Mouse (Mus musculus): ENCODE measurements around the gene Srd5a3. TPM values are rescaled to one million over a fixed set of nuclear protein-coding genes. Genes with fewer than 3 reads are reported as not detected.

Gene Srd5a3
- polyA plus RNA-seq, 2 experiments, result 31.6 to 32.0 TPM

GRCm38 (mm10) chr5:76130292-76130691 lies 9.8 kb upstream of the Srd5a3 start:
- 44% methylated on average over 2 of the region's 2 CpGs for whole genome bisulfite sequencing

DNA sequence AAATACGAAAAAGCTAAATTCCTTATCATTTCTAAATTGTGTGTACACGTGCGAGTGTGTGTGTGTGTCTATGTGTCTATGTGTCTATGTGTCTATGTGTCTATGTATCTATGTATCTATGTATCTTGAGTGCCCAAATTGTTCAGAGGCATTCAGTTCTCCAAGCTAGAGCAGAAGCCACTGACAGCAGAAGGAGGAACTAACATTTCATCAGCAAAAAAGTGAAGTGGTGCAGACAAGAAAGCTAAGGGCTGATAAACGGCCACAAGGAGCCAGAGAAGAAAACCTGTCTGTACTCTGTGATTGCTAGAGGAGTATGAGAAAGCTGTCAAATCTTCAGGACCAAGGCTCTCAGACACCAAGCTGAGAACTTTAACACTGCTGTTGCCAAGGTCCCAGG lies 8.1 kb upstream of the Srd5a3 start:
- no peaks in the 10 kb centered on the region for H3K36me3 ChIP-seq (ENCODE audit: control insufficient read depth, insufficient read depth, low read length)
- H3K27ac ChIP-seq (replicated peaks; ENCODE audit: low read depth, low read length), result no peak overlapping the region
- DNase-seq (ENCODE audit: low spot score) (no peak), ATAC-seq (ENCODE audit: low FRiP score, low read depth) (no peak)
- H3K4me1 ChIP-seq (ENCODE audit: control insufficient read depth, insufficient read depth, low read length), result no peaks in the 10 kb centered on the region
- WGBS, result 86% methylated on average over 4 of the region's 4 CpGs
- H3K9me3 ChIP-seq (ENCODE audit: control insufficient read depth, low read length), result no peaks in the 10 kb centered on the region
- no peak overlapping the region for H3K4me2 ChIP-seq (replicated peaks; ENCODE audit: low read depth, low read length, severe bottlenecking)
- no peak overlapping the region for H3K9ac ChIP-seq (ENCODE audit: low read depth, low read length, severe bottlenecking)
- no peak for TF ChIP-seq POLR2A (IDR thresholded peaks at IDR 0.05; ENCODE audit: borderline replicate concordance, extremely low read depth, insufficient read depth, insufficient read length)
- no peak overlapping the region for H3K4me3 ChIP-seq (replicated peaks; ENCODE audit: low read length)
- H3K27me3 ChIP-seq (ENCODE audit: control insufficient read depth, insufficient read depth, low read length), result no peaks in the 10 kb centered on the region

More at GRCm38 (mm10) chr5:76130292-76130691, 9.8 kb upstream of the Srd5a3 start:
- no peak for TF ChIP-seq POLR2A (IDR thresholded peaks at IDR 0.05; ENCODE audit: borderline replicate concordance, extremely low read depth, insufficient read depth, insufficient read length)
- H3K9me3 ChIP-seq (ENCODE audit: control insufficient read depth, low read length), result no peaks in the 10 kb centered on the region
- H3K27ac ChIP-seq (replicated peaks; ENCODE audit: low read depth, low read length), result no peak overlapping the region
- ATAC-seq (ENCODE audit: low FRiP score, low read depth) (no peak), DNase-seq (ENCODE audit: low spot score) (peak; percentile 27)
- no peaks in the 10 kb centered on the region for H3K4me1 ChIP-seq (ENCODE audit: control insufficient read depth, insufficient read depth, low read length)
- H3K9ac ChIP-seq (ENCODE audit: low read depth, low read length, severe bottlenecking), result no peak overlapping the region
- H3K36me3 ChIP-seq (ENCODE audit: control insufficient read depth, insufficient read depth, low read length), result no peaks in the 10 kb centered on the region
- no peak overlapping the region for H3K4me2 ChIP-seq (replicated peaks; ENCODE audit: low read depth, low read length, severe bottlenecking)
- H3K4me3 ChIP-seq (replicated peaks; ENCODE audit: low read length), result no peak overlapping the region
- H3K27me3 ChIP-seq (ENCODE audit: control insufficient read depth, insufficient read depth, low read length), result no peaks in the 10 kb centered on the region

DNA sequence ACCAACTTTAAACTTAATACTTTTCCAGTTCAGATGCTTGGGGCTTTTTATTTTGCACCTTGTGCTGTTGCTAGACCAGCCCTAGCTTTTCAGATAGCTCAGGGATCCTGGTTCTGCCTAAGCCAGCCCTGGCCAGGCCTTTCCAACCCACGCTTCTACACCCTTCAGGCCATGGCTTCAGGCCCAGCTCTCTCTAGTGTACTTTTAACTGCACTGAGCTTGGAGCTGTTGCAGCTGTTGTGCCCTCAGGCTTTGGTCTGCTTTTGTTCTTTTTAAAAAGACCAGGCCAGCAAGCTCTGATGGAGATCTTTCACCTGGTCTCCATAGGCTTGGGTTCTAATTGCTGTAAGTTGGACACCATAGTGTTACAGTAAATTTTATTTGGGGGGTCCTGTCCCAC lies 4.4 kb upstream of the Srd5a3 start:
- no peaks in the 10 kb centered on the region for H3K9me3 ChIP-seq (ENCODE audit: control insufficient read depth, low read length)
- H3K27me3 ChIP-seq (ENCODE audit: control insufficient read depth, insufficient read depth, low read length), result no peaks in the 10 kb centered on the region
- H3K9ac ChIP-seq (ENCODE audit: low read depth, low read length, severe bottlenecking), result no peak overlapping the region
- no peak for TF ChIP-seq POLR2A (IDR thresholded peaks at IDR 0.05; ENCODE audit: borderline replicate concordance, extremely low read depth, insufficient read depth, insufficient read length)
- ATAC-seq (ENCODE audit: low FRiP score, low read depth), result no peak
- H3K4me1 ChIP-seq (ENCODE audit: control insufficient read depth, insufficient read depth, low read length), result peaks cover 6% of the 10 kb centered on the region; the same call in 1 of the 2 replicates
- H3K4me2 ChIP-seq (replicated peaks; ENCODE audit: low read depth, low read length, severe bottlenecking), result no peak overlapping the region
- 63% methylated on average over 1 of the region's 1 CpGs for WGBS
- DNase-seq (ENCODE audit: low spot score), result no peak
- H3K27ac ChIP-seq (replicated peaks; ENCODE audit: low read depth, low read length), result no peak overlapping the region
- H3K4me3 ChIP-seq (replicated peaks; ENCODE audit: low read length), result no peak overlapping the region
- H3K36me3 ChIP-seq (ENCODE audit: control insufficient read depth, insufficient read depth, low read length), result no peaks in the 10 kb centered on the region

GRCm38 (mm10) chr5:76136271-76136670 lies 3.8 kb upstream of the Srd5a3 start:
- Histone ChIP-seq H3K4me2 (replicated peaks; ENCODE audit: low read depth, low read length, severe bottlenecking) (no peak overlapping the region), H3K27me3 (ENCODE audit: control insufficient read depth, insufficient read depth, low read length) (no peaks in the 10 kb centered on the region), H3K36me3 (ENCODE audit: control insufficient read depth, insufficient read depth, low read length) (no peaks in the 10 kb centered on the region), H3K4me3 (replicated peaks; ENCODE audit: low read length) (no peak overlapping the region), H3K9ac (ENCODE audit: low read depth, low read length, severe bottlenecking) (no peak overlapping the region), H3K4me1 (ENCODE audit: control insufficient read depth, insufficient read depth, low read length) (peaks cover 9% of the 10 kb centered on the region; the same call in 1 of the 2 replicates), H3K27ac (replicated peaks; ENCODE audit: low read depth, low read length) (no peak overlapping the region), H3K9me3 (ENCODE audit: control insufficient read depth, low read length) (no peaks in the 10 kb centered on the region)
- TF ChIP-seq POLR2A (IDR thresholded peaks at IDR 0.05; ENCODE audit: borderline replicate concordance, extremely low read depth, insufficient read depth, insufficient read length), result no peak
- ATAC-seq (ENCODE audit: low FRiP score, low read depth), result no peak
- no peak for DNase-seq (ENCODE audit: low spot score)
- 89% methylated on average over 3 of the region's 3 CpGs for WGBS

DNA sequence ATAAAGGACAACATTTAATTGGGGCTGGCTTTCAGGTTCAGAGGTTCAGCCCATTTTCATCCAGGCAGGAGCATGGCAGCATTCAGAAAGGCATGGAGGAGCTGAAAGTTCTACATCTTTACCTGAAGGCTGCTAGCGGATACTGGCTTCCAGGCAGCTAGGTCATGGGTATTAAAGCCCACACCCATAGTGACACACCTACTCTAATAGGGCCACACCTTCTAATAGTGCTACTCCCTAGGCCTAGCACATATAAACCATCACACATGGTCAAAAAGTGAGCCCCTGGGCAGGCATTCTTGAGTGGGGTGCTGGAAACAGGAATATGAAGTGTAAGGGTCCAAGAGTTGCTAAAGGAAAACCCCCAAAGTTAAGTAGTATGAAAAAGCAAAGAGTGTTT lies 2.5 kb upstream of the Srd5a3 start:
- Histone ChIP-seq H3K36me3 (ENCODE audit: control insufficient read depth, insufficient read depth, low read length) (no peaks in the 10 kb centered on the region), H3K4me3 (replicated peaks; ENCODE audit: low read length) (no peak overlapping the region), H3K9ac (ENCODE audit: low read depth, low read length, severe bottlenecking) (no peak overlapping the region), H3K27ac (replicated peaks; ENCODE audit: low read depth, low read length) (no peak overlapping the region), H3K9me3 (ENCODE audit: control insufficient read depth, low read length) (no peaks in the 10 kb centered on the region), H3K4me1 (ENCODE audit: control insufficient read depth, insufficient read depth, low read length) (peaks cover 12% of the 10 kb centered on the region; the same call in 1 of the 2 replicates), H3K27me3 (ENCODE audit: control insufficient read depth, insufficient read depth, low read length) (no peaks in the 10 kb centered on the region), H3K4me2 (replicated peaks; ENCODE audit: low read depth, low read length, severe bottlenecking) (no peak overlapping the region)
- ATAC-seq (ENCODE audit: low FRiP score, low read depth), result no peak
- no peak for DNase-seq (ENCODE audit: low spot score)
- no peak for TF ChIP-seq POLR2A (IDR thresholded peaks at IDR 0.05; ENCODE audit: borderline replicate concordance, extremely low read depth, insufficient read depth, insufficient read length)
- 94% methylated on average over 1 of the region's 1 CpGs for WGBS

DNA sequence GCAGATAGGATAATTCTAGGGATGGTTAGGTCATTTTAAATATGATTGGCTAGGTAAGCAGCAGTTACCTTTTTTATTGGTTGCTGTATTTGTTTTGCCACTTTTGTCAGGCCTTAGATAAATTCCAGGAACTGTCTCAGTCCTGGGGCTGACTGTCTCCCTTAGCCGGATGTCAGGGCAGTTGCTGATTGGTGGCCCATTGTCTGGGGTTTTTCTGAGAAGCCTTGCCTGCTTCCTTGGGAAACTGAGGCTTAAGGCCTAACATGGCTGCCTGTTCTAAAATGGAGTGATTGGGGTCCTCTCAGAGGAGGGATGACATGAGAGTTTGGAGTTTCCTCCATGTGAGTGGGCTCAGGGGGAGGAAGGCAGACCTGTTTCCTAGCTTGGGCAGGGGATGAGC lies 2.0 kb upstream of the Srd5a3 start:
- DNase-seq (ENCODE audit: low spot score) (no peak), ATAC-seq (ENCODE audit: low FRiP score, low read depth) (no peak)
- no peak overlapping the region for H3K4me2 ChIP-seq (replicated peaks; ENCODE audit: low read depth, low read length, severe bottlenecking)
- no peak overlapping the region for H3K4me3 ChIP-seq (replicated peaks; ENCODE audit: low read length)
- H3K4me1 ChIP-seq (ENCODE audit: control insufficient read depth, insufficient read depth, low read length), result peaks cover 12% of the 10 kb centered on the region; the same call in 1 of the 2 replicates
- no peak overlapping the region for H3K9ac ChIP-seq (ENCODE audit: low read depth, low read length, severe bottlenecking)
- 73% methylated on average over 1 of the region's 1 CpGs for WGBS
- H3K27me3 ChIP-seq (ENCODE audit: control insufficient read depth, insufficient read depth, low read length), result no peaks in the 10 kb centered on the region
- no peaks in the 10 kb centered on the region for H3K36me3 ChIP-seq (ENCODE audit: control insufficient read depth, insufficient read depth, low read length)
- no peak for TF ChIP-seq POLR2A (IDR thresholded peaks at IDR 0.05; ENCODE audit: borderline replicate concordance, extremely low read depth, insufficient read depth, insufficient read length)
- no peak overlapping the region for H3K27ac ChIP-seq (replicated peaks; ENCODE audit: low read depth, low read length)
- no peaks in the 10 kb centered on the region for H3K9me3 ChIP-seq (ENCODE audit: control insufficient read depth, low read length)

Measured in limb, embryonic 14.5 days (tissue).